Comparison of ENCODE assay signal across 23 mouse cellular contexts in genomic region chr13:98691956-98692515, GRCm38 (mm10). TPM values are rescaled to one million over a fixed set of nuclear protein-coding genes. Genes with fewer than 3 reads are reported as not detected.
DNase-seq lines count a peak whose midpoint lies in the region; ATAC-seq lines count a peak whose summit lies in the region.
"Had no signal": no experiment of that assay in that cellular context is flagged by ENCODE, and none has a peak within 500 bp of the region (broad histone marks: within the 10 kb centered on the region; RNA-seq: fewer than 3 reads in every experiment).

No protein-coding gene starts in this region.

- no peak overlapping the region for H3K4me3 ChIP-seq in lung, embryonic 16.5 days (ENCODE audit: low read length)
- H3K4me3 ChIP-seq in macrophage (ENCODE audit: inconsistent target), result peak overlapping the region; percentile 55
- no peak overlapping the region for H3K4me3 ChIP-seq in hindbrain, embryonic 13.5 days
- H3K4me3 ChIP-seq in forebrain, embryonic 12.5 days (replicated peaks), result no peak overlapping the region
- H3K4me3 ChIP-seq: embryonic facial prominence, embryonic 15.5 days; liver, embryonic 12.5 days; stomach, embryonic 15.5 days had no signal

- ATAC-seq in lung, embryonic 16.5 days (ENCODE audit: low read depth), result no peak
- ATAC-seq in activated CD4-positive, CD25-positive, alpha-beta regulatory T cell, adult 4 months, result peak; percentile 75
- ATAC-seq in hindbrain, embryonic 13.5 days (ENCODE audit: low FRiP score), result no peak
- no peak for ATAC-seq in forebrain, embryonic 12.5 days (ENCODE audit: low FRiP score)
- ATAC-seq: forebrain, embryonic 14.5 days; hindbrain, embryonic 16.5 days; liver, embryonic 12.5 days had no signal

- H3K4me1 ChIP-seq in lung, embryonic 16.5 days (replicated peaks; ENCODE audit: control insufficient read depth, insufficient read depth, low read length), result peaks cover 28% of the 10 kb centered on the region
- H3K4me1 ChIP-seq in hindbrain, embryonic 13.5 days (replicated peaks), result peaks cover 20% of the 10 kb centered on the region
- peaks cover 15% of the 10 kb centered on the region for H3K4me1 ChIP-seq in forebrain, embryonic 12.5 days
- H3K4me1 ChIP-seq: liver, embryonic 12.5 days had no signal

- peaks cover 56% of the 10 kb centered on the region for H3K79me2 ChIP-seq in macrophage (ENCODE audit: inconsistent target)

- no peaks in the 10 kb centered on the region for H3K36me3 ChIP-seq in lung, embryonic 16.5 days (ENCODE audit: control insufficient read depth, insufficient read depth, low read length)
- H3K36me3 ChIP-seq in macrophage (ENCODE audit: inconsistent target), result peaks cover 14% of the 10 kb centered on the region
- H3K36me3 ChIP-seq in hindbrain, embryonic 13.5 days, result no peaks in the 10 kb centered on the region
- H3K36me3 ChIP-seq in forebrain, embryonic 12.5 days (replicated peaks), result no peaks in the 10 kb centered on the region
- H3K36me3 ChIP-seq: embryonic facial prominence, embryonic 15.5 days; liver, embryonic 12.5 days; stomach, embryonic 15.5 days had no signal

- H3K9me3 ChIP-seq in lung, embryonic 16.5 days (ENCODE audit: control insufficient read depth, low read length), result no peaks in the 10 kb centered on the region
- H3K9me3 ChIP-seq in hindbrain, embryonic 13.5 days, result no peaks in the 10 kb centered on the region
- H3K9me3 ChIP-seq in forebrain, embryonic 12.5 days, result no peaks in the 10 kb centered on the region
- H3K9me3 ChIP-seq: embryonic facial prominence, embryonic 15.5 days; liver, embryonic 12.5 days; stomach, embryonic 15.5 days had no signal

- WGBS in lung, embryonic 16.5 days, result 84% methylated on average over 13 of the region's 13 CpGs
- 57% methylated on average over 13 of the region's 13 CpGs for WGBS in macrophage (ENCODE audit: missing documents)
- 91% methylated on average over 13 of the region's 13 CpGs for WGBS in hindbrain, embryonic 13.5 days
- WGBS in forebrain, embryonic 12.5 days, result 95% methylated on average over 13 of the region's 13 CpGs

- no peak overlapping the region for H3K9ac ChIP-seq in lung, embryonic 16.5 days (ENCODE audit: low read length)
- no peak overlapping the region for H3K9ac ChIP-seq in hindbrain, embryonic 13.5 days
- no peak overlapping the region for H3K9ac ChIP-seq in forebrain, embryonic 12.5 days
- H3K9ac ChIP-seq: embryonic facial prominence, embryonic 15.5 days; liver, embryonic 12.5 days; stomach, embryonic 15.5 days had no signal

- DNase-seq in lung, postnatal 25 days (ENCODE audit: low spot score), result no peak
- no peak for DNase-seq in ovary, postnatal 10 days (ENCODE audit: low spot score)
- DNase-seq: adrenal gland, adult 2 months; cerebellum, adult 2 months; kidney, postnatal 14 days; lung, postnatal 14 days; midbrain, embryonic 14.5 days; thymus, postnatal 14 days had no signal

- H3K27me3 ChIP-seq in lung, embryonic 16.5 days (ENCODE audit: control insufficient read depth, insufficient read depth, low read depth, low read length), result peaks cover 14% of the 10 kb centered on the region
- H3K27me3 ChIP-seq in hindbrain, embryonic 13.5 days, result peaks cover 43% of the 10 kb centered on the region
- H3K27me3 ChIP-seq in forebrain, embryonic 12.5 days, result peaks cover 39% of the 10 kb centered on the region

- no peak overlapping the region for H3K27ac ChIP-seq in lung, embryonic 16.5 days (ENCODE audit: low read length)
- peak overlapping the region; percentile 95 for H3K27ac ChIP-seq in macrophage
- no peak overlapping the region for H3K27ac ChIP-seq in hindbrain, embryonic 13.5 days
- H3K27ac ChIP-seq in forebrain, embryonic 12.5 days, result no peak overlapping the region
- H3K27ac ChIP-seq: embryonic facial prominence, embryonic 15.5 days; liver, embryonic 12.5 days; stomach, embryonic 15.5 days had no signal

- peak overlapping the region; percentile 36; the same call in 1 of the 2 replicates for H3K4me2 ChIP-seq in lung, embryonic 16.5 days (ENCODE audit: low read depth, low read length)
- H3K4me2 ChIP-seq in hindbrain, embryonic 13.5 days, result no peak overlapping the region
- H3K4me2 ChIP-seq in forebrain, embryonic 12.5 days, result no peak overlapping the region
- H3K4me2 ChIP-seq: embryonic facial prominence, embryonic 15.5 days; liver, embryonic 12.5 days; stomach, embryonic 15.5 days had no signal

RNA-seq across cellular contexts. Expression of gene Tmem171, which starts 2.6 kb away (rescaled TPM):
- polyA plus RNA-seq in lung, embryonic 16.5 days (2015; fragmentation: Nextera tagmentation; extraction: Ambion mirVana), result 24.0 and 27.5 TPM in 2 replicates
- under 1 TPM in 1 of 2 experiments, not detected in 1; 0.38 TPM for polyA plus RNA-seq in activated CD4-positive, CD25-positive, alpha-beta regulatory T cell, adult 4 months (2017; shearing (Covaris generic))
- total RNA-seq in macrophage (2018; cell fraction: chromatin; rRNA removed), result 10 to 100 TPM in 13 of 26 experiments, 1 to 10 TPM in 13; 3.0 to 26.5 (median 10.3) TPM
- total RNA-seq in macrophage (2018; cell fraction: cytosol; rRNA removed), result 10 to 100 TPM; 15.6 to 85.5 (median 36.6) TPM
- 10 to 100 TPM in 22 of 26 experiments, 1 to 10 TPM in 4; 7.6 to 59.5 (median 28.6) TPM for total RNA-seq in macrophage (2018; cell fraction: nucleus; rRNA removed)
- 19.9 to 34.2 TPM (median 33.5 TPM) in 3 replicates for polyA plus RNA-seq in macrophage (2018)
- polyA plus RNA-seq in hindbrain, embryonic 13.5 days (2015; fragmentation: Nextera tagmentation; extraction: Ambion mirVana), result not detected in 2 replicates
- not detected in 2 replicates for polyA plus RNA-seq in forebrain, embryonic 12.5 days (2016; fragmentation: Nextera tagmentation; extraction: Ambion mirVana)
- total RNA-seq: left cerebral cortex, postnatal 36 days had no signal
- polyA plus RNA-seq: cerebellum, adult 2 months; forebrain, embryonic 14.5 days; liver, embryonic 12.5 days; midbrain, embryonic 14.5 days; neural tube, embryonic 11.5 days had no signal

RNA-seq across cellular contexts. Expression of gene Tmem174, which starts 54.8 kb away (rescaled TPM):
- polyA plus RNA-seq in lung, embryonic 16.5 days (2015; fragmentation: Nextera tagmentation; extraction: Ambion mirVana), result not detected in 2 replicates
- not detected for polyA plus RNA-seq in activated CD4-positive, CD25-positive, alpha-beta regulatory T cell, adult 4 months (2017; shearing (Covaris generic))
- total RNA-seq in macrophage (2018; cell fraction: chromatin; rRNA removed), result not detected
- not detected for total RNA-seq in macrophage (2018; cell fraction: cytosol; rRNA removed)
- not detected for total RNA-seq in macrophage (2018; cell fraction: nucleus; rRNA removed)
- polyA plus RNA-seq in macrophage (2018), result not detected in 3 replicates
- polyA plus RNA-seq in hindbrain, embryonic 13.5 days (2015; fragmentation: Nextera tagmentation; extraction: Ambion mirVana), result not detected in 2 replicates
- not detected in 2 replicates for polyA plus RNA-seq in forebrain, embryonic 12.5 days (2016; fragmentation: Nextera tagmentation; extraction: Ambion mirVana)
- total RNA-seq: adrenal gland, adult 2 months; layer of hippocampus, postnatal 14 days; left cerebral cortex, postnatal 36 days had no signal
- polyA plus RNA-seq: adrenal gland, adult 2 months; forebrain, embryonic 14.5 days; gonadal fat pad, adult 2 months; heart, embryonic 16.5 days; liver, embryonic 12.5 days; midbrain, embryonic 14.5 days; neural tube, embryonic 11.5 days; stomach, embryonic 15.5 days had no signal

Comparison
In these comparisons a context has a peak if more than half of its experiments do, and no peak if none do; other contexts are left out.
1. RNA of gene Tmem171, which starts 2.6 kb away (polyA plus RNA-seq): 19.9 to 34.2 TPM in macrophage and 24.0 to 27.5 TPM in lung, embryonic 16.5 days; 0.38 TPM in activated CD4-positive, CD25-positive, alpha-beta regulatory T cell, adult 4 months, not detected in hindbrain, embryonic 13.5 days and not detected in forebrain, embryonic 12.5 days; every median in the first group is over 10 times any median in the second.